Mouse (Mus musculus) c-Kit-positive CD71-positive TER-119-positive erythroid progenitor cells, embryonic 14.5 days (primary cell): Measurements from ENCODE around the gene Mtg2.

Experiments used
- DNase-seq: peaks from one replicate; pipeline ENCODE4 v3.0.0-alpha.2; 2013; ENCODE audit warnings: low spot score

Mtg2 gene

DNA sequence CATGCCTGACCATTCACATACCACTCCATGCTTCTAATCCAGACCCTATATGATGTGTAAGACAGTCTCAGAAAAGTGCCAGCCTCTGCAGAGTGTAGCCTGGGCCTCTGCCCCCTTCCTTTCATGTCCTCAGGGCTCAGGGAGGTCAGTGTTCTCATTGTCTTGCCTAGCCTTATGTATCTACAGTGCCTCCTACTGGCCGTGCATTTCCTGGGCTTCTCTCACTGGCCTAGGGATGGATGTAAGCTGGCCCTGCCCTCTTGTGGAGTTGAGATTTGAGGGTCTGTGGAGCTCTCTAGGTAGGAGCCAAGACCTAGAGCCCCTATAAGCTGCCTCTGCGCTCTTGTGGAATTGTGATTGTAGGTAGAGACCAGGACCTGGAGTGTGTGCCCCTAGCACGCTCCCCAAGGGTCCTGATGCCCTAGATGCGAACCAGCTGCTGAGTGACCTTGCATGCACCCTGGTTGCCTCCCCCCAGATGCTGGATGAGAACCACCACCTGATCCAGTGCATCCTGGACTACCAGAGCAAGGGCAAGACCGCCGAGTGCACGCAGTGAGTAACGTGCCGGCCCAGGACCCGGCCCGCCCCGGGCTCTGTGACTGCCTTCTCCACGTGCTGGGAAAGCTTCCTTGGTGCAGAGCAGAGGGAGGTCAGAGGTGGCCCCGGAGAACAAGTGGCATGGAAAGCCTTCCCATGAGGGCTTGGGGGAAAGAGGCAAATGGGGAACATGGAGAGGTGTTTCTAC is 18.2 kb upstream of the Mtg2 start:
- no peak for DNase-seq

DNA sequence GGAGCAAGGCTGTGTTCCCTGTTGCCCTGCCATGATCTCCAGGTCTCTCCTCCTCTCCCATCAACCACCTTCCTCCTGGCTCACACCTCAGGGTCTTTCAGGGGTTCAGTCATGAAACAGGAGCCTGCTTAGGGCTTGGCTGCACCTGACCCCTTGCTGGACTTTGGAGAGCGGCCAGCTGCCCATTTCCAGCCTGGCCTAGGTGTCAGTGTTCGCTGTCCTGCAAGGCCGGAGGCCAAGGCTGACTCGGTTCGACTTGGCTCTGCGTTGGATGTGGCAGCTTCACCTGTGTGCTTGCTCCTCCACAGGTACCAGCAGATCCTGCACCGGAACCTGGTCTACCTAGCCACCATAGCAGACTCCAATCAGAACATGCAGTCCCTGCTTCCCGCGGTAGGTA is 17.4 kb upstream of the Mtg2 start:
- DNase-seq: no peak

DNA sequence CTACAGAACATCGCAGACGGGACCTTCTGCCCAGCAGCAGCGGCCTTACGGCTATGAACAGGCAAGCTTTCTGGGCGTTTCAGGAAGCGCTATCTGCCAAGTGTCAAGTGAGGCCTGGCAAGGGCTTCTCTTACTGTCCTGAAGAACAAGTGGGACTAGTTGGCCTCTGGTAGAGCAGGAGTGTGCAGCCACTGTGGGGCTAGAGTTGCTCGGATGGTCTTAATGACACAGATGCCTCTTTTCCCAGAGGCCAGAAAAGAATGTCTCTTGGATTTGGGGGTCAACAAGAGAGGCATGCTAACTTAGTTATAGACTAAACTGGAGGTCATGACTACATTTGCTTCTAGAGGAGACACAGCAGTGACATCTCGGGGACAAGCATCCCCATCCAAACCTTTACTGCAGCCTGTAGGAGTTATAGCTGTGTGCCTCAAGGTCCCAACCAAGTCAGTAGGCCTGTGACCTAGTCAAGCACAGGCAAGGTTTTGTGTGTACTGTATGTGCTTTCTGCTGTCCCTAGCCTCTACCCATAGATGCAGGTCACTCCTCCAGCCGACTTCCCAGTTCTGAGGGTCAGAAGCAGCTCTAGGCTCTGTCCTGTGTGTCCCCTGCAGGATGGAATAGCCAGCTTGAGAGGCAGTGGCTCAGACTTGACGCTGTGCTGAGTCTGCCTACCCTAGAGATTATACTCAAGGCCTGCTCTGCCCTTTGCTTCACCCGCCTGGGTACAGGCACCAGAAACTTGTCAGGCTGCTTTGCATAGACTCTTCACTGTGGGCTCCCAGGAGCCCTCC is 6.9 kb upstream of the Mtg2 start:
- DNase-seq: no peak

DNA sequence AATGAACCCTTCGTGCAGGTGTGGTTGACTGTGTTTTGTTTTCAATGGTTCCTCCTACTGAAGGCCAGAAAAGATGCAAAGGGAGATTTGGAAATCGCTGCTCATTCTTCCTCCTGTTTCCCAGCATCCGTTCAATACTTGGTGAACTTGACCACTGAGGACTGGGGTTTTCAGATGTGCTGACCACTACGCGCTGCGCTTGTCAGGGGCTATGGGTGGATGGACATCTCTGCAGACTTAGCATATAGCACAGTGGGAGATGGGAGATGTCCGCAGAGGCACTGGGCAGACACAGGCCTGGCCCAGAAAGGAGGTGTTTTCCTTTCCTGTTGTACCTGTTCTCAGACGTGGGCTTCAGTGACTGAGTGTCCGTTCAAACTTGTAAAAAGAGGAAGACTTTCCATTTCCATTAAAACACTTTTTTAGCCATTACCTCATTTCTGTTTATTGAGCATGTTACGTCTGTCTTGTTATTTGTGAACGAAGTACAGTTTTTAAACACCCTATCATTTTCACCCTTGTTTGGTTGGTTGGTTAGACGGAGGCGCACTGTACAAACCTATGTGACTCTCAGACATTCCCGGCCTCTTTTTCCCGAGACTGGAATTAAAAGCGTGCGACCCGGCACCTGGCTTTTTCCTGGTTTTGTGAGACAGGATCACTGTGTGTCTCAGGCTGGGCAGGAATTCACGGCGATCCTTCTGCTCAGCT is 463 bp upstream of the Mtg2 start:
- no peak for DNase-seq

DNA sequence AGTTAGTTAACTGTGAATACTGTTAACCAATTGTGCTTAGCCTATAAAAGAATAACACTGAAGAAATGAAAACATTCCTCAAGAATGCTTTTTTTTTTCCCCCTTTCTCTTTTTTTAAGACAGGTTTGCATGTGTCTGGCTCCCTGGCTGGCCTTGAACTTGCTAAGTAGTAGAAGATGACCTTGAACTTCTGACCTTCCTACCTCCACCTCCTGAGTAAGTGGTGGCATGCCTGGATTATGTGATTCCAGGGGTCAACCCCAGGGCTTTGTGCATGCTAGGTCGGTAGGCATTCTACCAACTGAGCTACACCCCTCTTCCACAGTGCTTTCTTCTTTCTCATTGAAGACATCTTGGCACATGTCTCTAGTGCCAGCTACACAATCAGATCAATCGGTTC is 1.3 kb downstream of the Mtg2 start:
- no peak for DNase-seq

DNA sequence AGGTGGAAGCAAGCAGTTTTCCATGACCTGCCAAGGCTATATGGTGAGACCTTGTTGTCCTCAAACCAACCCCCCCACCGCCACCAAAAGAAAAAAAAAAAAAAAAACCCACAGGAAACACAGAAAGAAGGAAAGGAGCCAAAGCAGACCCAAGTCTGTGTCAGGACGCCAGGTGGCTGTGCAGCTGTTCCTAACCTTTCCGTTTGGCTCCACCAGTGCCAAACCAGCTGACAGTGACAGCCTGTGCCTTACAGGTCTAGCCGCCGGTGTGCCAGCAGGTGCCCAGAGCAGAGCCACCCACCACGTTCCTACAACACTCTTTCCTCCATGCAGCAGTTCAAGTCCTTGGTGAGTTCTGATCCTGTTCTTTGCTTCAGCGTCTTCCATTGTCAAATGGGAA is 2.5 kb downstream of the Mtg2 start:
- DNase-seq: no peak

DNA sequence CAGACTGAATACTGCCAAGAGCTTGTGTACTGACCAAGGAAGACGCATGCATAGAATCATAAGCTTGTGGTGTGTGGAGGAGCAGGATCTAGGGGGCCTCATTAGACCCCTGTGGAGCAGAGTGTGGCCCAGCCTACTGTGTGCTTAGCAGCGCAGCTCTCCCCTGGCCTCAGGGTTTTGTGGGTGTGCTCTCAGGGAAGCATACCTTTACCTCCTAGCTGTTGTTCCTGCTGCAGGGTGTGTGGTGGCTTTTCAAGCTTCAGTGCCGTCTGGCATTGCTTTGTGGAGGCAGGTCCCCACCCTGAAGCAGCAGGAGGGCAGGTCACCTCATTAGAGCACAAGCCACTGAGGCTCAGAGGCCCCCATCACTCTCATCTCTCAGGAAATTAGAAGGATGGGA is 7.2 kb downstream of the Mtg2 start:
- DNase-seq: no peak

DNA sequence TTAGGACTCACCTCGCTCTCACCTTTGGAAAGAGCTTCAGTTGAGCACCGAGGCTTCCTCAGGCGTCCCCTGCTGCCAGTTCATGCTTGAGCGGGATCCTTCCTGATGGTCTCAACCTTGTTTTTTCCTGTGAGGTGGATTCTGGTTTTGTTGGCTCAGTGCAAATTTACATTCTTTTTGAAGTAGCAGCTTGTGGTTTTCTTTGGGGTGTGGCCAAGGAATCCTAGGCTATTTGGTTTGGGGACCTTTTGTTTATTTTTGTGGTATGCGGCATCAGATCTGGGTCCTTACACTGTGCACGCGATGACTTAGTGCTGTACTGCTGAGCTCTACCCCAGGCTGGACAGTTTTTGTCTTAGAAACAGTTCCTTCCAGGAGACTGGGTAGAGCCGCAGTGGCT is 10.3 kb downstream of the Mtg2 start:
- DNase-seq: no peak

DNA sequence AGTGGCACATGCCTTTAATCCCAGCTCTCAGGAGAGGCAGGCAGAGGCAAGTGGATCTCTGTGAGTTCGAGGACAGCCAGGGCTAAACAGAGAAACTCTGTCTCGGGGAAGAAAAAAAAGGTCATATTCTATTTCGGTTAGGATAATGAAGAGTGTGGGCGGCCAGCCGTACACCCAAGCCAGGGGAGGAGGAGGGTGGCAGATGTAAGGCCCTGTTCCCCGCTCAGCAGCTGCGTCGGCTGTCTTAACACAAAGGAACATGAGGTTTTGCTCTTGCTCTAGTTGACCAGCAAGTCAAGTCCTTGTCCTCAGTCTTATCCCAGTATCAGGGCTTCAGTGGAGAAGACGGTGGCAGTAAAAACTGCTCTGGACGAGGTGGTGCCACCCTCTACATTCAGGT is 12.7 kb downstream of the Mtg2 start:
- no peak for DNase-seq

DNA sequence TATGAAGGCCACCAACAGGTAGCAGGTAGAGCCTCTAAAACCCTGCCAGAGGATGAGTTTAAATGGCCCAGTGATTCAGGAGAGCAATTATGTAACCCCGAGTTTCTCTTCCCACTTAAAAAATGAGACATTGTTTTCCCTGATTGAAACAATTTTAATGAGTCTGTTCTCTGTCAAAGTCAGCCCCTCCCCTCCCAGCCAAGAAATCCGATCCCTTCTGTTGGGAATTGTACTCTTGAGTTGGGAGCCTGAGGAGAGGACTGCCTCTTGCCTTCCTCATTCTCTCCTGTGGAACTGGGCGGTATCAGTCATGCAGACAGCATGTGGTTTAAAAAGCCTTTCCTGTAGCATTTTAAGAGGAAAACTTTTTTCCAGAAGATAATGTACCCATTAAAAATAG is 14.2 kb downstream of the Mtg2 start:
- no peak for DNase-seq

DNA sequence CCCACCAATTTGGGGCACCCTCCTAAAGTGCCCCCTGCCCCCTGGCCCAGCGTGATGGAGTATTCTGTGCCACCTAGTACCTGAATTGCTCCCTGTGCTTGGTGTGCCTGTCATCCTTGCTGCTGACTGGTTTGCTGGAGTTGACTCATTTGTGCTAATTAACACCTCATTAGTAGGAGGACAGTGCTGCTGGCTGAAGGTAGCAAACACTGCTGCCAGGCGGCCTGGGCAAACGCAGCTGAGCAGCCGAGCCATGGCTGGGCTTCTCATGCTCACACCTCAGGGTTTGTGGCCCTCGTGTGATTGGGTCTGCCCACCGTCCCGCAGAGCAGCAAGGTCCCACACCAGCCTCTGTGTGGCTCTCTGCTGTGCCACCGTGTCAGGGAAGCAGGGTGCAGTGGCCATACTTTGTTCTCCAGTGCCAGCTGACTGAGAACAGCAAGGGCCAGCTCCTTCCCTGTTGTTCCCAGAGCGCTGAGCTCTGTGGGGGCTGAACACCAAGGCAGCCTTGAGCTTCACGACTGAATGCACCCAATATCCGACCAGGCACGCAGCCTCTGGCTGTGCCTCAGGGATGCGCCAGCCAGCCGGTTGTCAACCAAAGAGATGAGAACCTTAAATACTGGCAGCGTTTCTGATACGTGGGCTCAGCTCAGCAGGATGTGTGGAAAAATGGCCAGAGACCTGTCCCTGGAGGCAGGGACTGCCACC is 15.7 kb downstream of the Mtg2 start:
- DNase-seq: no peak

DNA sequence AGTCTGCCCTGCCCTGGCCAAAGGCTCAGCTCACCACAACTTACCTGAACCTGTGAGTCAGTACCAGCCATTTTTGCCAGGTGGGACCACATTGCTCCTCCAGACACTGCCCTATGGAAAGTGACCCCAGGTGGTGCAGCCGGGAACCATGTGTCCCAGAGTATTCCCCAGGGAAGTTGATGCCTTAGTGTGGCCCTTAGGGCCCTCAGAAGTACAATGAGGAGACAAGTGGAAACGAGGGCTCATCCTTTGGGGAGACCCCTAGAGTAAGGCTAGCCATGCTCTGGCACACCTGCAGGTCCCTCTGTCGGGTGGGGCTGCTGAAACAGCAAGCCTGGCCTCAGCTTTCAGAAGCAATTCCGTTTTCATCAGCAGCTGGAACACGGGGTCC is 16.2 kb downstream of the Mtg2 start:
- no peak for DNase-seq

DNA sequence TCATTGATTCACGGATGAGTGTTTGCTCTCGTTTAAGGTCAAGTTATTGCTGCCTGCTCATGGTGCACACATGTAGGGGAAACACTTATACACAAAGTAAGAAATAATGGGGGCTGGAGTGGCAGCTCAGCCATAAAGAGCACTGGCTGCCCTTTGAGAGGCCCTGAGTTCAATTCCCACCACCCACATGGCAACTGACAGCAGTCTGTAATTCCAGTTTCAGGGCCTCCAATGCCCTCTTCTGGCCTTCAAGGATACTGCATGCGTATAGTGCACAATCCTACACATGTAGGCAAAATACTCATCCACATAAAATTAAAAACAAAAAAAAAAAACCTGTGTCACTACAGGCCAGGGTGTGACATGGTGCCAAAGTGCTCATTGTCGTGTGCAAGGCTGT is 17.1 kb downstream of the Mtg2 start:
- no peak for DNase-seq

DNA sequence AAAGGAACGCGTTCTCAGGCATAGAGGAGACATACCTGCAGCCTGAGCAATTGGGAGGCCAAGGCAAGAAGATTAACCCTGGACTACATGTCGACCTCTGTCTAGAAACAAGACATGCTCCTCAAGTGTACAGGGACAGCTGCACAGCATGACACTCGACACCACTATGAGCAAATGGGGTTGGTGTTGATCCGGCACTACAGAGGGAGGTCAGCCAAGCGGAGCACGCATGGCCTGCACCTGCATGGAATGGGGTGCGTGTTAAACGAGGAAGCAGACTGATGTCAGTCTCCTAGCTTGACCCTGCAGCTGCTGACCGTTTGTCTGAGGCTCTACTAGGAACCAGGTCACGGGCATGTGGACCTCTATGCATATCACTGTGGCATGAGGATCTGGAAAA is 19.9 kb downstream of the Mtg2 start:
- DNase-seq: no peak

DNA sequence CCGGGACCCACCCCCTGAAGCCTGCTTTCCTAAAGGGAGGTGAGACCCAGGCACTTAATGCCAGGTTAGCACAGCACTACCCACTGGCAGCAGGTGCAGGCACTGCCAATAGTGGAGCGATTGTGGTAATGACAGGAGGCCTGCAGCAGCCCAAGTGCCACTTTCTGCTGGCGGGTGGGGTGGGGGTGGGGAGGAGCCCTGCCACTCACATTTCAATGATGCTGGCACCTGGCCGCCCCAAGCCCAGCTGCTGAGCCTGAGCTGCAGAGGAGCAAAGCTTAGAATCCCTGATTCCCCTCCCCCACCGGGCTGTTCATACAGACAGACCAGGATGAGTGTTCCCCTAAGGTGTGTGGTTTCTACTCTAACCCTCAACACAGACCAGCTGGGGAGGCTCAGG is 25.3 kb downstream of the Mtg2 start:
- no peak for DNase-seq

DNA sequence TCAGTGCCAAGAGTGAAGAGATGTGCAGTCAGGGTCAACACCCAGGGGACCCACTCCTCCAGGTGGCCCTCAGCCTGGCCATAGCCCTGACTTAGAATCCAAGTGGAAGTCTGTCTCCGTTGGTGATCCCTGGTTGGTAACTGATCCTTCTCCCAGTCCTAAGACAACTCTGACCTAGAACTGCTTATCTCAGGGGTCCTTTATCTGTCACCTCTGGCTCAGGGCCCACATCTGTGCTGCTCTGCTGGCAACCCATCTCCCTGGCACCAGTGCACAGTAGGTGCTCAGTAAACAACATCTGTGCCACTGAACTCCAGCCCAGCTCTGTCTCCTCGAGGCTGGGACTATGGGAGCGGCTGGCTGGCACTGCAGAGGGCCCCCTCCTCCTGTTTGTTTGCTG is 27.2 kb downstream of the Mtg2 start:
- DNase-seq: no peak

DNA sequence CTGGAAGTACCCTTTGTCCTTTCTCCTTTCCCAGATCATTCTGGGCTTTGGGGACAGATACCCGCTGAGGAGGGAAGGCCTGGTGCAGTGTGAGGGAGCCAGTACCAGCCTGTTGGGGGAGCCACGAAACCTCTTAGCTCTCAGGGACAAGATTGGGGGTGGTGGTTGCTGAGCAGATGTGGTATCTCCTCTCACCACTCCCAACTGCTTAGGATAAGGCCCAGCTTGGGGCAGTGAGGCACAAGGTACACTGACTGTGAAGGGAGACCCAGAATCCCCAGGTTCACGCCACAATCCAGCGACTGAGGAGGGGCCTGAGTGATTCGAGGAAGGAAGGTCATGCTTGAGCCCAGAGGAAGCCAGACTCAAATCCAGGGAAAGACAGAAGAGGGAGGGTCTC is 27.8 kb downstream of the Mtg2 start:
- DNase-seq: peak; percentile 18

DNA sequence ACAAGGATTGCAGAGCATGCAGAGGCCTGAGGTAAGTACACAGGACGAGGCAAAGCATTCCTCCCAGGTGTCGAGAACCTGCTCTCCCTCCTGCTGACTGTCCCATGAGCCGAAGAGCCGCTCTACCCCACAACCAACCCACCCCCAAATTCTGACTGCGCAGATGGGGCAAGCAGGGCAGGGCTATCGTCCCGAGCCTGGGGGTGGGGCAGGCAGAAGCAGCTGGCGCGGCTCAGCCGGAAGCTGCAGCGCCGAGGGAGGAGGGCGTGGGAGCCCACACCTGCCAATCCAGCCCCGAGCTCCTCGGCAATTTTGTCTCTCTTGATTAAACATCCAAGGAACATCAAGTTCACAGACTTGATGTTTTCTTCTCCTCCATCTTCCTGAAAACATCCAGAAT is 29.1 kb downstream of the Mtg2 start:
- no peak for DNase-seq

DNA sequence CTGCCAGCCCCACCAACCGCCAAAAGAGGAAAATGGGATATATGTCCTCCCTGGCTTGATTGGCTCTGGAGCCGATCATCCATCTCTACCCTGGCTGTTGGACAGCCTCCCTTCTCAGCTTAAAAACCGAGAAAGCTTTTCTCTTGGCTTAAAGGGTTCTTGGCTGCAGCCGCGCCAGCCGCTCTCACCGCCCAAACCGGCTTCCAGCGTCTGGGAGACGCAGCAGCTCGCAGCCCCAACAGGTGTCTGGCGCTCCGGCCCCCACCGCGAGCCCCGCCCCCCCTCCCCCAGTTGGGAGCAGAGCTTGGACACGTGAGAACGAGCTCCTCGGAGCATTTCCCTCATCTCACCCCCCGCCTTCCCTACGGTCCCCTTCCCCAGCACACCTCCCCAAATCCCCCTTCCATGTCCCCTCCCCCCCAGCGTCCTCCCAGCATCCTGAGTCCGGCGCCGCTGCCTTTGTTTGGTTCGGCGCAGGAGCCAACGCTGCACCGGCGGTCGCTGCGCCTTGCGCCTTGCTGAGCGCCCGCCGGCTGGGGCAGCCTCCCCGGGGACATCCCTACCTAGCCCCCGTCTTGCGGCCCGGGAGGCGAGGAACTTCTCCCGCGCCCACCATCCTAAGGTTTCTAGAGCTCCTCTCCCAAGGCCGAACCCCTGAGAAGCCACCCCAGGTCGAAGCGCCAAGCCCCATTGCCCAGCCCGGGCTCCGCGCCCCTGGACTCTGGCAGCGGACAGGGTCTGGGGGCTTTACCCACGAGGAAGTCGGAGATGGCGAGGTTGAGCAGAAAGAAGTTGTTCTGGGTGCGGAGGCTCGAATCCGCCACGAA is 33.0 kb downstream of the Mtg2 start:
- DNase-seq: no peak

DNA sequence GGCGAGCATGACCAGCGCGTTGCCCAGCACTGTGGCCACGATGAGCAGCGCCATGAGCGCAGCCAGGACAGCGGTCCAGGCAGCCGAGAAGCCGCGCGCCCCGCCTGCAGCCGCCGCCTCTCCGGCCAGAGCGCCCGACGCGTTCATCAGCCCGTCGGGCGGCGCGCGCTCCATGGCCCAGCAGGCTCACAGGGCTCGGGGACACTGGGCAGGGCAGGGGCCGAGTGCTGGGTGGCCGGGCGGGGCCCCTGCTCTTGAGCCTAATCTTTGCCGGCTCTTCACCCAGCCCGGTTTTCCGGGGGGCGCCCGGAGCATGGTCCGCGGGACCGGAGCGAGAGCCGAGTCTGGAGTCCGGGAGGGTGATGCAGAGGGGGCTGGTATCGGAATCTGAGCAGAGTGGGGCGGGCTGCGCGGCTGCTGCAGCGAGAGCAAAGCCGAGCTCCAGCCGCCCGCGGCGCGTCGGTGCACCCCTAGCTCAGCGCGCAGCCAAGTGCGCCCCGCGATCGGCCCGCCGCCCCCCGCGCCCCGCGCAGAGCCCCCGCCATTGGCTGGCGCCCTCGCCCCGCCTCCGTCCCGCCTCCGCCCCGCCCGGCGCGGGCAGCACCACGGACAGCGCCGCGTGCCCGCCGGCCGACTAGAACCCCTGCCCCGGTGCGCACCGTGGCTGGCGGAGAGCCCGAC is 33.7 kb downstream of the Mtg2 start, which contains the start of gene Hrh3:
Hrh3 (minus strand) TSS at position 511 of the 681 bp plus-strand sequence.
- peak; percentile 35 for DNase-seq
